Mouse (Mus musculus) neural tube, embryonic 10.5 days (tissue): ENCODE results near the gene Lrrc45.
A peak's percentile ranks its signal among the peaks of the same experiment; 100 is the strongest.
"Not testable (repeated sequence)": the region's sequence is repeated elsewhere in the genome, so short reads cannot be mapped to it uniquely, and the experiment has no call there.

Experiments
- DNase-seq: peaks from one replicate; pipeline ENCODE4 v3.0.0-alpha.2; 2017; ENCODE audit warnings: low spot score; ENCODE audit errors: extremely low spot score

Lrrc45 gene

DNA sequence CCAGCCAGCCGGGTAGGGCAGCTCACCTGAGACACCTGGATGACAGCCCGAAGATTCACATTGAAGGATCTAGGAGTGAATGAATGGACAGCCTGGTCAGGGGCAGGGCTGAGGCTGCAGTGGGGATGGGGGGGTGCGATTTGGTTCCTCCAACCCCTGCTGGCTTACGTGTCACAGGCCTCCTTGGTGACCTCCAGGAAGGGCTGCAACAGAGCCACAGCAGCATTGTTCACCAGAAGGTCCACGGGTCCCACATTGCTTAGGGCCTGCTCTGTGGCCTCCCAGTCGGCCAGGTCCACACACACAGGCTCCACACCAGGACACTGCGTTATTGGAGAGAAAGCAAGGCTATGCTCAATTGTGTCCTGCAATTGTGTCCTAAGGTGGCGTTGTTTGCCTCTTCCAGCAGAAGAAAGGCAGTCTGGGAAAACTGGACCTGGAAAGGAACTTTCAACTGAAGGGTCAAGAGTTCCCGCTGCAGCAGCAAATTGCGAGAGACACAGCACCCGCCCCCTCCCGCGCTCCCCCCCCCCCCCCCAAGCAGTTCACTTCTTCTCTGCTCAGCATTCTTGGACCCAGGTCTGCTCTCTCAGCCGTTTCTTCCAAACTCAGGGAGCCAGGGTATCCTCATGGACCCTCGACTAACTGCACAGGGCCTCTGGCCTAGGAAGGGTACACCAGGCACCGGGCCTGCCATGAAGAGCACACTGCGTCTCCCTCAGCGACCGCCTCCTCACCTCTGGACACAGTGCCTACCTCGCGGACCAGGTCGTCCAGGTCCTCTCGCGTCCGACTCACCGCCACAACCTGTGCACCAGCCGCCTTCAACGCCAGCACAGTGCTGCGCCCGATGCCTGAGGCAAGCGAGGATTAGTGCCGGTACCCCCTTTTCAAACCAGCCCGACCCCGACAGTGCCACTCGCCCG lies 12.8 kb downstream of the Lrrc45 start:
- no peak for DNase-seq

DNA sequence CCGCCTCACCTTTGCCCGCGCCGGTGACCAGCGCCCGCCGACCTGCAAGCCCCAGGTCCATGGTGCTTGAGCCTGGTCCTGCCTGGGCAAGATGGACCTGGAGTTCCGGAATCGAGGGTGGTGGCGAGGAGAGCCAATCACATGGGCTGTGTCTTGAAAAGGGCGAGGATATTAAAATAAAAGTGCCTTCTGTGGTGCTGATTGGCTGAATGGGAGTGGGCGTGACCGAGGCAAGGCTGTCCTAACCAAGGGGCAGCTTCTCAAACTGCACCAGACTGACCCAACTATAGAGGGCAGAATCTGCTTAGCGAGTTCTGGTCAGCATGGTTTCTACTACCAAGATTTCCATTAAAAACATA lies 13.4 kb downstream of the Lrrc45 start, which contains the start of gene Dcxr:
Gene Dcxr (minus strand): TSS at position 113 of the 359 bp plus-strand sequence.
- DNase-seq: peak; percentile 84

DNA sequence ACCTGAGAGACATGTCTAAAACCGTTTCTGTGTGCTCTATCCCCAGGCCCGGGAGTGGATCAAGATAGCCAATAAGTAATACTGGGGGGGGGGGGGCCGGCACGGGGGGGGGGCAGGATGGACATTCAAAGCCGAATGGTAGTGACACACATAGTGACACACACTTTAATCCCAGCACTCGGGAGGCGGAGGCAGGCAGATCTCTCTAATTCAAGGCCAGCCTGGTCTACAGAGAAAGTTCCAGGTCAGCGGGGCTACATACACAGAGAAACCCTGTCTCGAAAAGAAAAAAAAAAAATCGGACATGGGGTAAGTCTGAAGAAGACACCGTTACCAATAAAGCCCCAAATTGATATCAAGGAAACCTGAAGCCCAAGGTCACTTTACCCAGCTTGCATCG lies 13.8 kb downstream of the Lrrc45 start:
- no peak for DNase-seq

DNA sequence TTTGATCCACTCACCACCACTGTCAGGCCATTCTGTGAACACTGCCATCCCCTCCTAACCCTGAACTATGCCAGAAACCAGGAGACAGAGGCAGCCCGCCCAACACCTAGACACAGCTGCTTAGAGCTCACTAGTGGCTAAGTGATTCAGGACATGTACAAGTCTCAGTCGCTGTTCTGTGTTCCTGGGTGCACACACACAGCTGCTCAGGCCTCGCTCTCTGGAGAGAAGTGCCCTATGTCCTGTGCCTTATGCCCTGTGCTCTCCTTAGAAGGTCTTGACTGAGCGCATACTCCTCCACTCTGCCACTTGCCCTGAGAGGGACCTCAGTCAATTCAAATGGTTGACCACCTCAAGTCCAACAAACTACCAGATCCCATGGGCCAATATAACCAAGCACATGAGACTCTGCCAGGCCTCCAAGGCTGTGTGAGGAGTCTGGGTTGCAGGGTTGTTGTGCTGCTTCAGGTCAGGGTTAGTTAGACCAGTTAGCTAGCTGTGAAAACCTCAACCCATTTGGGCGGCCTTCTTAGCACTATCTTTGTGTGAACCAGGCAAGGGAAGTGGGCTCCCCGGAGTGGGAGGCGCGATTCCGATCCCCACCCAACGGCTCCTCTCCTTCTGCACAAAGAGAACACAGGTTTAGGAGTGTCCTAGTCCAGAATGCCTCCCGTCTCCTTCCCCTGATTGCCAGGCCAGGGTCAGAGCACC lies 15.0 kb downstream of the Lrrc45 start:
- DNase-seq: no peak

DNA sequence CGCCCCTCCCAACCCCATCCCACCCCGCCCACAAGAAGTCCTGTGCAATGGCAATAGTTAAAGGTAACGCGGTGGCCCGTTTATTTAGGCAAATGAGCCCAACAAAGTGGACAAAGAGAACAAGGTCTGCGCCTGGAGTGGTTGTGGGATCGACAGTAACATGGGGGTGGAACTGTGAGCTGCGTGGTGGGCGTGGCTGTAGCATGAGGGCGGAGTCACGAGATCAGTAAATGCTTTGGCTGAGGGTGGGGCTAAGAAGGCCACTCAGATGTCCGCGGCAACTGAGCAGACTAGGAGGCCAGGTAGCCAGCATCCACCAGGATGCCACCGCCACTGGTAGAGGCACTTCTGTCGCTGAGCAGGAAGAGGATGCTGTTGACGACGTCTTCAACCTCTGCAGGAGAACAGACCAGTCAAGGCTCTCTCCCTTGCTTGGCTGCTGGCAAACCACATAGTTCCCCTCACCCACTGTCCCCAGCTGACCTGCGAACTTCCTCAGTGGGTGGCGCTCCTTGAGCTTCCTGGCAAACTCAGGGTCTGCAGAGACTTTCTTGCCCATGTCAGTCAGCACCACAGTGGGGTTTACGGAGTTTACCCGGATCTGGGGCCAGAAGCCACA lies 15.8 kb downstream of the Lrrc45 start:
- DNase-seq: peak; percentile 51

DNA sequence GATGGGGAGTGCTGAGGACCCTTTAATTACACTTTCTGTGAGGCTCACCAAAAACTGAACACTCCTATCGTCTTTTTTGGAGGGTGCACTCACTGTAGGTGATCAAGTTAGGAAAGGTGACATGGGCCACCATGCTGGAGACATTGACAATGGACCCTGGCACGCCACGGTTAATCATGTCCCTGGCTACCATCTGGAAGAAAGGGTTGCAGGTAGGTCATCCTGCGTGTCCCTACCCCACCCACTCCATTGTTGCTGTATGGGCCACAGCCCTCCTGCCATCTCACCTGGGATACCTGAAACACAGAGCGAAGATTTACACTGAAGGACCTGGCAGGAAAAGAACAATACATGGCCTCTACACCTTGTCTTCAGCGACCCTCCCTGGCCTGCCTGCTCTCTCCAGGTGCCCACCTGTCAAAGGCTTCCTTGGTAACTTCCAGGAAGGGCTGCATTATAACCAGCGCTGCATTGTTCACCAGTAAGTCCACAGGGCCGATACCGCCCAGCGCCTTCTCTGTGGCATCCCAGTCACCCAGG lies 16.7 kb downstream of the Lrrc45 start:
- DNase-seq: no peak

DNA sequence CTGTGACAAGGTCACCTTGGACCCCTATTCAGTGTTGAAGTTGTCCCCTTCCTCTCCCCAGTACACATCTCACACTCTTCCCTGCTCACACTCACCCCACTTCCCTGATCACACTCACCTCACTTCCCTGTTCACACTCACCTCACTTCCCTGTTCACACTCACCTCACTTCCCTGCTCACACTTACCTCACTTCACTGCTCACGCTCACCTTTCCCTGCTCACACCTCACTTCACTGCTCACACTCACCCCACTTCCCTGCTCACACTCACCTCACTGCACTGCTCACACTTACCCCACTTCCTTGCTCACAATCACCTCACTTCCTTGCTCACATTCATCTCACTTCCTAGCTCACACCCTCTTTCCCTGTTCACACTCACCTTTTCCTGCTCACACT lies 17.7 kb downstream of the Lrrc45 start:
- DNase-seq: no peak

DNA sequence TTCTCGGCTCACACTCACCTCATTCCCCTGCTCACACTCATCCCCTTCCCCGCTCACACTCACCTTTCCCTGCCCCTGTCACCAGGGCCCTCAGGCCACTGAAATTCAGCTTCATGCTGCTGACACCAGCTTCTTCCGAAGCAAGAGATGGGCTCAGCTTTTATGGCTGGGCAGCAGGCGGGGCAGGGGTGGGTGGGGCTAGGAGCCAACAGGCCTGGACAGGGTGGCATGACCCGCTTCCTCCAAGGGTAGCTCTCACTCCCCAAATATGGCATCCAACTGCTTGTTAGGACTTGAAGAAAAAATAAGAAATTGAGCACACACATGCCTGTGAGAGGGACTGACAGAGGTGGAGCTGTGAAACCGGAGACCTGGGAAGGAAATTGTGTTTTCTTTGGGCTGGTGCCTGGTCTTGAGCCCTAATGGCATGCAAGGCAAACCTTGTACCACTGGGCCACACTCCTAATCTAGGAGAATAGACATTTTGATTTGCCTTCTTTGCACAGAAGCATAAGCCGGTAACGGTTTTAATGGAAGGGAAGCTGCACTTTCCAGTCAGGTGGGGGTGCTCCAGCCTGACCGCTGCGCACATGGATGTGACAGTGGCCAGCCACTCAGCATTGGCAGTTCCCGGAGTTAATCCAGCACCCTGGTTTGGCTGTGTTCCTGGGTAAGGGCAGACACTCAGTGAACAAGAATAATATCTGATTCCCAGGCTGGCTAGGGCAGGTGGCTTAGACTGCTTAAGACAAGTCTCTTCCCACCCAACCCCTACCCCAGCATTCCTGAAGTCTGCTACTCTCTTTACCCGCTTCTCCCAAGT lies 18.3 kb downstream of the Lrrc45 start, which contains the start of gene Cbr2:
Gene Cbr2 (minus strand): TSS at position 257 of the 823 bp plus-strand sequence.
- no peak for DNase-seq

DNA sequence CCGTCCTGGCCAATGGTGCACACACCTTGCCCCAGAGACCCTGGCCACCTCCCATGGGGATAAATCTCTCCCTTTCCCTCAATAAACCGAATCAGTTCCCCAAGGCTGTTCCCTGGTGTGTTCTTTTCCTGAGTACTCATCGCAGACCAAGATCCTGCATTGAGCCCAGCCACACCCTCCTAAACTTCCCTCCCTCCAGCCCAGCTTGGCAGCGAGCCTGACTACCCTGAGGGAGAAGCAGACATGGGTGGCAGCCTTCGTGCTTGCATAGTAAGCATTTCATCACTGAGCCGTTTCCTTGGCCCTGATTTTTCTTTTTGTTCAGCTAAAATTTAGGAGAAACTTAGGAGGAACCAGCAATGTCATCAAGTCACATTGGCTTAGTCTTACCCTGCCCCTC lies 19.8 kb downstream of the Lrrc45 start:
- no peak for DNase-seq

DNA sequence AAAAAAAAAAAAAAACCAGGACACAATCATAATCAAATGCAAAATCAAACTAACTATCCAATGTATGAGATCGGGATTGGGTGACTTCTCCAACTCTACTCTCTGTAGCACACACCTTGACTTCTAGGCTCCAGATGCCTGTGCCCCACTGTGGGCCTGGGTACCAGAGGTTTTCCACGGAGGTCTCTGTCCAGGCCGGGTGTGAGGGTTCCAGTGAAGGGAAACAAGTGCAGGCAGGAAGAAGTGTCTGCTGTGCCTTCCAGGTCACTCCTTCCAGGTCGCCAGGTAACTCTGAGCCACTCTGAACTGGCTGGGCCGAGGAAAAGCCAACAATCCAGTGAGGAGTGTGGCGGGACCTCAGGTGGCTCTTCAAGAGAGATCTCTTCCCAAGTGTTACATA lies 22.7 kb downstream of the Lrrc45 start:
- DNase-seq: no peak

DNA sequence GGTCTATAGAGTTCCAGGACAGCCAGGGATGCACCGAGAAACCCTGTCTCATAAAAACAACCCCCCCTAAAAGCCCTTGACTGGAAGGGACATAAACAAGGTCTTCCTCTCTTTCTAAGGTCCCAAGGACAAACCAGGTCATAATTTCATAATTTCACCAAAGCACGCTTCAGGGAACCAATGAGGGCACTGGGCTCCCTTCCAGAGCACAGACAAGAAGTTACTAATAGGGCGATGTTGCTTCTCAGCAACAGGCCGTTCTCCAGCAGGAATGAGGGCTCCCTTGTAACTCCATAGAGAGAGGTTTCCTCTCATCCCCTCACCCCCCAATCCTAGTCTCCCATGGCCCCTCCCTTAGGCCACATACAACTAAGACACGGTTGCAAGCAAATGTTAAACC lies 27.3 kb downstream of the Lrrc45 start:
- no peak for DNase-seq

DNA sequence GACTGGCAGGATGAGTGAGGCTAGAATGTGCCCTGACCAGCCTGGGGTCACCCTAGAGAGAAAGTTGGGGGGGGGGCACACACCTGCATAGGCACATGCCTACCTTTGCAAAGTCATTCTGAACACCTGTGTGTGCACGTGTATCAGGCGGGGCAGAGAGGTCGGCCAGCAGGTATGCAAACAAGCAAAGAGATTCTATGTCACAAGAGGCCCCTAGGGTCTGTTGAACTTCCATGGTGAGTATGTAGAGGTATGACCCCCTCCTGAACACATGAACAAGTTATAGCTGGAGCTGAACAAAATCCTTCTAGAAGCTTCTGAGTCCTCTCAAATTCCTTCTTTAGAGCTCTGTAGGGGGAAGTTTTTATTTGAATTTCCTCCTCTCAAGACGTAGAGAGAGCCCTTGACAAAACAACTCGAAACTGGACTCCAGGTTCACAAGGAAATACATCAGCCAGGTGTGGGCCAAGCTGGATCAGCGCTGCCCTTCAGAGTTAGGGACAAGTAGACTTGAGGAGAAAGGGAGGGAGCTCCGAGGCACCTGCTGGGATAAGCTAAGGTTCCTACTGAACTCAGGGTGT lies 30.5 kb downstream of the Lrrc45 start:
- DNase-seq: no peak

DNA sequence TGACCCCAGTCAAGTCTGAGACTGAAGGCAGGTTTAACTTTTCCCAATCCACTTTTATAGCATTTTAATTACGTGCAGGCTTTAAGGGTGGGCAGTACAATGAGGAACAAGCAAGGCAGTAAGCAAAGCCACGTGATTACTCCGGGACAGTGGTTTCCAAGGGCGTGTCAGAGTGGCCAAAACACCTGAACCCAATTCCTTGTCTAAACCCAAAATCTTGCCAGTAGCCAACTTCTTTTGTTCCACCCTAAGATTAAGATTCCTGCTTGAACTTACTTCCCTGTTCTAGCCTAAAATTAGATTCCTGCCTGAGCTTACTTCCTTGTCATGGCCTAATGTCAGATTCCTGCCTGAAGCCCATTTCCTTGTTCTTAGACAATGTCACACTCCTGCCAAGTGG lies 34.2 kb downstream of the Lrrc45 start:
- DNase-seq: no peak

DNA sequence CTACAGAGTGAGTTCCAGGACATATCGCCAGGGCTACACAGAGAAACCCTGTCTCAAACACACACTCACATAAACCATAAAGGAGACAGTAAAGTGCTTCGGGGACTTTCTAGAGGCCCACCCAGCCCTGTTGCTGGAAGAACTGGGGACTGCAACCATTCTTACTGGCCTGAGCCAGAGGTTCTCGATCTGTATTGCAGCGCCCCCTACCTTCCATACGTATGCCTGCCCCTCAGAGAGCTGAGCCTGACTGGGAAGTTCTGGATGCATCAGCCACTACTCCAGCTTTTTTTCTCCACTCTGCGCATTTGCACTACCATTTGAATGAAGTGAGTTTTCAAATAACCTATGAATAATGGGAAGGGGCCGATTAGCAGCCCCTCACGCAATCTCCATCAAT lies 35.7 kb downstream of the Lrrc45 start:
- no peak for DNase-seq

DNA sequence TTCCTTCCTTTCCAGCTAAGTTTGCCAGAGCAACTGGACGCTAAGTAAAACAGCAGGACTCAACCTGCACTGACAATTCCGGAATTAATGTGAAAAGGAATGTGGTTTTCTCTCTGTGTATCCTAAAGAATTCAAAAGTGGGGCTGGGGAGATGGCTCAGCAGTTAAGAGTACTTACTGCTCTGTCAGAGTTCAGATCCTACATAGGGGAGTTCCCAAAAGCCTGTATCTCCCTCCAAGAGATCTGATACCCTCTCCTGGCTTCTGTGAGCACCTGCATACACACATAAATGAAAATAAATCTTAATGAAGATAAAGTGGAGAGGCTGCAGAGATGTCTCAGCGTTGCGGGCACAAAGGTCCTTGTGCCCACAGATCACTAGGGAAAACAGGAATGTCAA lies 37.9 kb downstream of the Lrrc45 start:
- DNase-seq: no peak

DNA sequence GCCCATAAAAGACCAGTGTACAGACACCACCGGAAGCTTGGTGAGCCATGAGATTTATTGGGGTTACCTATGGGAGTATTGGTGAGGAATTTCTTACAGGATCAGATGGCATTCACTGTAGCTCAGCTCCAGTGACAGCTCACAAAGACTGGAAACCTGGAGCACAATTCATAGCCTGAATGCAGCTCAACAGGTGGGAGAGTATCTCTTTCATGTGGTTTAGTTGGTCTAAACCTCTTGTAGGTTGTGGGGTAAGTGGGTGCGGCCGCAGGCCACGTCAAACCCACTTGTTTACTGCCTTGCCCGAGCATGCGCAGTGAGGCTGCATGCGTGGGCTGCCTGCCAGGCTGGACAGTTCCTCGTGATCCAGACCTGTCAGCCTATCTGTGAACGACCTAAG lies 46.5 kb downstream of the Lrrc45 start:
- DNase-seq: no peak

DNA sequence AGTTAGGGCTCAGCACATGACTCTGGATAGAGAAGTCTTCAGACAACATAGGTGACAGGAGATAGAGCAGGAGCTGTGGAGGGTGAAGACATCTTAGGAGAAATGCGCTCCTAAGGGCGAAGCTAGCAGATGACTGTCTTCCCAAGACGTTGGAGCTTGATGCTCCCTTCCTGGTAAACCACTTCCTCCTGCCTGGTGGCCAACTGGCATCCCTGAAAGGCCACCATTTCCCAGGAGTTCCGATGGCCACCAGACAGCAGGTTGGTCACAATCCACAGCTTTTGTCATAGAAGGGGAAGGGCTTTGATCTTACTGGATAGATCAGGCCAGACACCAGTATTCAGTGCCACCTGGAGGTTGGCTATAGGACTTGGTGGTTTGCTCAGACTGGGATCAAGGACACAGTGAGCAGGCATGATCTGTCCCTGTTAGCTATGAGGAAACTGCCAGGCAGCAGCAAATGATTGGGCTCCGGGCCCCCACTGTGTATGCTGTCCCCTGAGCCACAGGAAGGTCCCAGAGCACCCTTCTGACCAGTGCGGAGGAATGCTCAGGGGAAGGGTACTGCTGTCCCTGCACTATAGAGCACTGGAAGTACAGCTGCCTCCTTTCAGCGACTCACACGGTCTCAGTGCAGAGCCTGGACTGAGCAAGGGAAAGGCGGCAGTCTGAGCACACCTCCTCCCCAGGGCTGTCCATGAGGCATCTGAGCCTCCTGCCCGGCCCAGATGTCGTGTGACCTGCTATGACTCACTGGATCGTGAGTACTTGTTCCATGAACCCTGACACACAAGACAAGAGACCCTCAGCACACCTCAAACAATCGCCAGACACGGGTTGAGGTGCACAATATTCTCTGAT lies 48.3 kb downstream of the Lrrc45 start:
- DNase-seq: no peak

DNA sequence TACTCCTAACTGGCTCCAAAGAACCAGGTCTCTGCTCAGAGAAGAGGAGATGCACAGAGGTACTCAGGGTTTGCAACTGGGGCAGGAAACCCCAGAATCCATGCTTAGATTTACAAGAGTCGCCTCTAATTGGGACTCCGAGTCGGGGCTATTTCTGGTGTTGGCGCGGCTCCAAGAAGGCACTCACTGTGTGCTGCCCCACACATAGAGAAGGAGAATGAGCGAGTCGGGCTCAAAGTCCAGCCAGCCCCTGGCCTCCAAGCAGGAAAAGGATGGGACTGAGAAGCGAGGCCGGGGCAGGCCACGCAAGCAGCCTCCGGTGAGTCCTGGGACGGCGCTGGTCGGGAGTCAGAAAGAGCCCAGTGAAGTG lies 48.9 kb downstream of the Lrrc45 start, which contains the start of gene Hmga1b:
Gene Hmga1b (plus strand): TSS at position 123 of the 370 bp plus-strand sequence.
- not testable (repeated sequence) for DNase-seq

DNA sequence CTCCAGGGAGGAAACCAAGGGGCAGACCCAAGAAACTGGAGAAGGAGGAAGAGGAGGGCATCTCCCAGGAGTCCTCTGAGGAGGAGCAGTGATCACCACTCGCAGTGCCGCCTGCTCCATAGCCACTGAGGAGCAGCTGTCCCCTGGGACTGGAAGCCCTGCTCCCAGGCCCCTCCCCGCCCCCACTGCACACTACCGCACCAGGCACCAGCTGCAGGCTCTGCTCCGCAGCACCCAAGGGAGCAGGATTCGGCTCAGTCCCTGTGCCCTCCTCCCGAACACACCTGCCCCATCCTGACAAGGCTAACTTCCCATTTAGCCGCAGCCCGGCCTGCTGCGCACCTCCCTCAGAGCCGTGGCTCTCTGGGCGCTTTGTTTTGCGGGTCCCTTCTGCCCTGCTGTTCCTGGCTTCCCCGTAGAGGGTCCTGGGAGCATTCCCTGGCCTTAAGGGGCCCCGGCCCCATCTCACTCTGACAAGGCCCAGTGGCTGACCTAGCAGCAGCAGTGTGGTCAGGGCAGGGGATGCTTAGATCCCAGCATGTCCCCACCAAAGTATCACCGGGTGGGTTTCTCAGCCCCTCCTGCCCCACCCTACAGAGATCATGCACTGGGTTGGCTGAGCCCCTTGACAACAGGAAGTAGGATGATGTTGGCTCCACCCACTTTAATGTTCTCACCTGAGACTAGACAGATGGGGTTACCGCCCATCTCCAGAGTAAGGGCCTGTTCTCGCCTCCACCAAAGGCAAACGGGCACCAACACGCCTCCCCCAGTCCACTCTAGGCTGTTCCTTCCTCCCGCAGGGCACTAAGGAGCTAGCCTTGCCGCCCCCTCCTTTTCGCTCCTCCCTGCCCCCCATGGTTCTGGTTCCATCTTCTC lies 49.6 kb downstream of the Lrrc45 start:
- DNase-seq: not testable (repeated sequence)
